Comparison of ENCODE assay signal across 30 mouse cellular contexts in the genomic region with DNA sequence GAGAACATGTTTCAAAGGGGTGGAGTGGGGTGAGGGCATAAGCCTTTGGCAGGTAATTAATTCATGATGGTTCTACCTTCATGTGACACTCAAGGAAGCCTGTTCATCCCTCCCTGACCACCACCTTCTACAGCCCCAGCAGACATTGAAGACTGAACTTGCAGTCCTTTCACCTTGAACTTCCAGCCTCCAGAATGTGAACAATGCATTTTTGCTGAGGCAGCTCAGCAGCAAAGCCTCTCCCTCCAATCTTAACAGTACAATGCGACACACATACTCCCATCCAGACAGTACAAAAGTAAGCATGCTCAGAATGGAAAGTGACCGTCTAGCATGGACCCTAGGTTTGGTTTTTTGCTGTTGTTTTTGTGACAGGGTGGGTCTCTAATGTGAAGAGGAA. TPM values are rescaled to one million over a fixed set of nuclear protein-coding genes. Genes with fewer than 3 reads are reported as not detected.
"Had no signal": no experiment of that assay in that cellular context is flagged by ENCODE, and none has a peak within 500 bp of the region (broad histone marks: within the 10 kb centered on the region; RNA-seq: fewer than 3 reads in every experiment).

No protein-coding gene starts in this region.

- H3K4me3 ChIP-seq: gastrocnemius, adult 2 months; heart, embryonic 10.5 days; hindbrain, embryonic 10.5 days; hindbrain, embryonic 12.5 days; kidney, embryonic 15.5 days; limb, embryonic 13.5 days; limb, embryonic 15.5 days; liver, embryonic 12.5 days had no signal

- H3K9ac ChIP-seq: hindbrain, embryonic 12.5 days; hindbrain, embryonic 14.5 days; kidney, embryonic 15.5 days; limb, embryonic 13.5 days; limb, embryonic 15.5 days; liver, embryonic 12.5 days; liver, embryonic 14.5 days had no signal

- H3K27me3 ChIP-seq: hindbrain, embryonic 12.5 days; kidney, embryonic 15.5 days; limb, embryonic 13.5 days; limb, embryonic 15.5 days; liver, embryonic 12.5 days had no signal

- H3K4me2 ChIP-seq: hindbrain, embryonic 12.5 days; hindbrain, embryonic 14.5 days; kidney, embryonic 15.5 days; limb, embryonic 13.5 days; limb, embryonic 15.5 days; liver, embryonic 12.5 days had no signal

- H3K27ac ChIP-seq: gastrocnemius, adult 2 months; heart, embryonic 10.5 days; hindbrain, embryonic 10.5 days; hindbrain, embryonic 12.5 days; hindbrain, embryonic 14.5 days; kidney, embryonic 15.5 days; kidney, postnatal 0 days; limb, embryonic 13.5 days; limb, embryonic 15.5 days; liver, embryonic 14.5 days had no signal

- H3K9me3 ChIP-seq: heart, embryonic 10.5 days; hindbrain, embryonic 10.5 days; hindbrain, embryonic 12.5 days; kidney, embryonic 15.5 days; limb, embryonic 13.5 days; limb, embryonic 15.5 days; liver, embryonic 12.5 days had no signal

- ATAC-seq: hindbrain, embryonic 16.5 days; intestine, embryonic 16.5 days; liver, embryonic 12.5 days had no signal

- DNase-seq: gastrocnemius, adult 2 months; gastrocnemius, postnatal 10 days; gastrocnemius, postnatal 25 days; heart, adult 18-20 months; heart, postnatal 10 days; kidney, adult 11 months; kidney, adult 2 months; kidney, adult 9 months; kidney, postnatal 14 days; kidney, postnatal 36 days; layer of hippocampus, adult 9-11 months; layer of hippocampus, postnatal 36 days; left cerebral cortex, postnatal 4 days had no signal

RNA-seq across cellular contexts. Expression of gene G430095P16Rik, which starts 41.3 kb away (rescaled TPM):
- total RNA-seq: layer of hippocampus, adult 18-20 months; layer of hippocampus, adult 8-10 months; layer of hippocampus, postnatal 14 days; layer of hippocampus, postnatal 36 days; left cerebral cortex, adult 18-20 months; left cerebral cortex, postnatal 4 days; liver, adult 2 months had no signal
- polyA plus RNA-seq: liver, adult 2 months had no signal
